Mouse (Mus musculus): ENCODE measurements around the gene Mcm10. TPM values are rescaled to one million over a fixed set of nuclear protein-coding genes. Genes with fewer than 3 reads are reported as not detected.

Gene Mcm10
- total and polyA plus RNA-seq, 3 experiments, result 102 to 214 (median 107) TPM

DNA sequence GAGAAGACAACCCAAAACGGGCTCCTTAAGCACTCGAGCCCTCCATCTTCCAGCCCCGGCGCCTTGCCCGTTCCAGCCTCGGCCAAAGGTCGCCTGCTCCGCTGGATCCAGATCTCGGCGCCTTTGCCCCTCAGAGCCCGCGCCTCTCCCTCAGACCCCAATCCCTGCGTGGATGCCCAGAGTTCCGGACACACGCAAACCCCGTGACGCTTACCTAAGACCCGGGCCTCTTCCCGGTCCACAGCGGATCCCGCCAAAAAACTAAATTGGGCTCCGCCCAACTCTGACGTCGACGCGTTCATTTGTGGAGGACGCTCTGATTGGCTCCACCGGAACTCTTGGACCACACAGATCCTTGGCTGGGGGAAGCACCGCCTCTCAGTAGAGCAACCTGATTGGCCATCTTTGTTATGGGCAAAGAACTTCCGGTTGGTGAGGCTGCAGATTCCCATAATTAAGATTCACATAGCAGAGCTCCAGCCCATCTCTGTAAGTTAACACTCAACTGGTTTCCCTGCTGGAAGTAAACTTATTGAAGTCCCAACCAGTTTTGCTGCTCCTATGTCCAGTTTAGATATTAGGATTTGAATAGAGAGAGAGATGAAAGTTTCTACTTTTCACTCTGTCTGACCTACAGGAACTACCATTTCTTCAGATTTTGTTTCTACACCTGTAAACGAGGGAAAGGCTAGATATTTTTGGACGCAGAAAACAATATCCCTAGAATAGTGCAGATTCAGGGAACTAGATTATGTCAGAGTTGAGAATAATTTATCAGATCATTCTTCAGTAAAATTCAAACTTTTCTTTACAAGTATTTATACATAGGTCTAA lies at the start of gene Mcm10 (continued):
- TF ChIP-seq CHD2 (IDR thresholded peaks at IDR 0.05; ENCODE audit: low read length), result no peak
- TF ChIP-seq CTCF (IDR thresholded peaks at IDR 0.05 in 2 of 3, conservative IDR thresholded peaks at IDR 0.05 in 1 of 3; ENCODE audit: control insufficient read depth in 1 of 3, insufficient read depth in 1 of 3, low read depth in 2 of 3, low read length in 3 of 3, poor library complexity in 1 of 3, severe bottlenecking in 1 of 3), result no peak
- TF ChIP-seq MAX (IDR thresholded peaks at IDR 0.05; ENCODE audit: low read length), result no peak
- TF ChIP-seq BHLHE40 (IDR thresholded peaks at IDR 0.05; ENCODE audit: borderline replicate concordance, low read depth, low read length), result no peak

DNA sequence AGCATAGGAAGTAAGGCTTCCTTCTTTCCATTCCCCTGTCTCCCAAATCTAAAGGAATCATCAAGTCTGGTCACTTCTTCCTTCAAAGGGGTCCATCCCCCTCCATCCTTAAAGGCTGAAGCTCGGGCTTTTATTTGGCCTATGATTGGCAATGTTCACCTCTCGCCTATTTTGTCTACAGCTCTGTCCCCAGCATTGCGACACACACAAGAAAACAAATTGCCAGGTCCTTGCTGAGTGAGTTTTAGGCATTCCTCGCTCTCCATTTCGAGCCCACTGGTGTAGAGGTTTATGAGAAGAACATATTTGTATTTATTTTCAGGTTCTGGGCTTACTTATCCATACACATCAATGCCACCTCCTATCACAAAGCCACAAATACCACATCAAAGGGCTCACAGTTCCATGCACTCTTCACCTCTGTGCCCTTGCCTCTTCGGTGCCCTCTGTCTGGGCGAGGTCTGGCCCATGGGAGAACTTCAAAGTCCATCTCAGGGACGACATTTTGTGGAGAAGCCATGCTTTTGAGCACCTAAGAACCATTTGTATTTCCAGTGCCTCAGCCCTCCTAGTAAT lies 48.6 kb upstream of the Mcm10 start:
- Histone ChIP-seq H3K79me2 (ENCODE audit: control insufficient read depth, insufficient read depth, low read length, poor library complexity) (peaks cover 4% of the 10 kb centered on the region), H3K27me3 (ENCODE audit: control insufficient read depth in 1 of 2, insufficient read depth in 2 of 2, low read length in 2 of 2) (no peaks in the 10 kb centered on the region), H3K9me3 (replicated peaks; ENCODE audit: insufficient read depth, low read length) (no peaks in the 10 kb centered on the region), H3K27ac (ENCODE audit: control insufficient read depth, low read depth, low read length) (no peak overlapping the region), H3K9ac (ENCODE audit: control insufficient read depth, low read depth, low read length, poor library complexity, severe bottlenecking) (no peak overlapping the region), H3K4me3 (ENCODE audit: control insufficient read depth in 1 of 2, insufficient read depth in 1 of 2, low read depth in 2 of 2, low read length in 2 of 2) (no peak overlapping the region), H3K4me1 (ENCODE audit: control insufficient read depth in 1 of 2, insufficient read depth in 2 of 2, low read length in 2 of 2) (peaks cover 4 to 8% of the 10 kb centered on the region in 2 experiments; a peak in 3 of 4 replicates), H3K36me3 (ENCODE audit: control insufficient read depth in 1 of 2, insufficient read depth in 2 of 2, low read length in 2 of 2) (peaks cover 0 to 3% of the 10 kb centered on the region in 2 experiments; a peak in 2 of 4 replicates)
- DNase-seq (ENCODE audit: low read depth, low spot score), result no peak
- no peak for TF ChIP-seq MYC (IDR thresholded peaks at IDR 0.05; ENCODE audit: low read depth, low read length)
- TF ChIP-seq ZC3H11A (IDR thresholded peaks at IDR 0.05; ENCODE audit: low read depth, low read length), result no peak
- no peak for TF ChIP-seq RCOR1 (IDR thresholded peaks at IDR 0.05; ENCODE audit: low read depth, low read length)
- TF ChIP-seq MXI1 (IDR thresholded peaks at IDR 0.05; ENCODE audit: low read depth, low read length), result no peak
- no peak for TF ChIP-seq USF2 (IDR thresholded peaks at IDR 0.05; ENCODE audit: borderline replicate concordance in 1 of 2, insufficient read depth in 1 of 2, low read depth in 1 of 2, low read length in 2 of 2)
- TF ChIP-seq MYB (IDR thresholded peaks at IDR 0.05; ENCODE audit: low read depth, low read length), result no peak
- no peak for TF ChIP-seq UBTF (IDR thresholded peaks at IDR 0.05; ENCODE audit: borderline replicate concordance, insufficient read depth, low read depth, low read length)
- no peak for TF ChIP-seq MAX (IDR thresholded peaks at IDR 0.05; ENCODE audit: low read length)
- TF ChIP-seq ZKSCAN1 (IDR thresholded peaks at IDR 0.05; ENCODE audit: low read depth, low read length), result no peak
- TF ChIP-seq MAZ (IDR thresholded peaks at IDR 0.05; ENCODE audit: low read depth, low read length), result no peak
- no peak for TF ChIP-seq POLR2AphosphoS5 (IDR thresholded peaks at IDR 0.05; ENCODE audit: borderline replicate concordance, low read depth, low read length)
- TF ChIP-seq POLR2A (IDR thresholded peaks at IDR 0.05; ENCODE audit: control insufficient read depth in 1 of 2, insufficient read depth in 1 of 2, low read depth in 1 of 2, low read length in 2 of 2, poor library complexity in 1 of 2), result no peak

DNA sequence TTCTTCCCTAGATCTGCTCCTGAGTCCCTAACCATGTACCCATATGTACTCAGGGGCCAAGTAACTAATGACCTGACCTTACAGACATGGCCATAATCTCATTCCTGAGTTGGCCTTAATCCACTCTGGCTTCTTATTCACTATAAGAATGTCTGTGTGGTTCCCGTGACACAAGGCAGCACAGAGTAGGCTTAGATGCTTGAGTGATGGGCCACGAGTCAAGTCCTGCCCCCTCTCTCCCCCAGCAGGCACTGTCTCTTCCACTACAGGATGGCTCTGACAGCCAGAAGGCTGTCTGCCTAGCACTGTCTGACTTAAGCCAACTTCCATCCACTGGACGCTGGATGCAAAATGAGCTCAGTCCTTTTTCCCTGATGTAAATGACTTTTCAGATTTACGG lies 47.4 kb upstream of the Mcm10 start:
- DNase-seq (ENCODE audit: low read depth, low spot score), result no peak
- peaks cover 0 to 3% of the 10 kb centered on the region in 2 experiments; a peak in 2 of 4 replicates for H3K36me3 ChIP-seq (ENCODE audit: control insufficient read depth in 1 of 2, insufficient read depth in 2 of 2, low read length in 2 of 2)
- H3K79me2 ChIP-seq (ENCODE audit: control insufficient read depth, insufficient read depth, low read length, poor library complexity), result peaks cover 4% of the 10 kb centered on the region

More for the DNA sequence above, 47.4 kb upstream of the Mcm10 start:
- TF ChIP-seq TCF12 (IDR thresholded peaks at IDR 0.05; ENCODE audit: low read depth, low read length) (no peak), GABPA (IDR thresholded peaks at IDR 0.05; ENCODE audit: low read depth, low read length) (no peak), ZMIZ1 (IDR thresholded peaks at IDR 0.05; ENCODE audit: low read depth, low read length) (no peak), POLR2AphosphoS5 (IDR thresholded peaks at IDR 0.05; ENCODE audit: borderline replicate concordance, low read depth, low read length) (no peak), E2F4 (IDR thresholded peaks at IDR 0.05; ENCODE audit: borderline replicate concordance, low read depth, low read length) (no peak), KAT2A (conservative IDR thresholded peaks at IDR 0.05; ENCODE audit: low read depth, low read length) (no peak), RAD21 (IDR thresholded peaks at IDR 0.05; ENCODE audit: low read depth, low read length) (no peak), ZC3H11A (IDR thresholded peaks at IDR 0.05; ENCODE audit: low read depth, low read length) (no peak), GATA1 (IDR thresholded peaks at IDR 0.05; ENCODE audit: low read depth, low read length) (no peak), CTCF (IDR thresholded peaks at IDR 0.05 in 2 of 3, conservative IDR thresholded peaks at IDR 0.05 in 1 of 3; ENCODE audit: control insufficient read depth in 1 of 3, insufficient read depth in 1 of 3, low read depth in 2 of 3, low read length in 3 of 3, poor library complexity in 1 of 3, severe bottlenecking in 1 of 3) (no peak), ZNF384 (IDR thresholded peaks at IDR 0.05; ENCODE audit: low read depth, low read length) (no peak)
- Histone ChIP-seq H3K4me3 (ENCODE audit: control insufficient read depth in 1 of 2, insufficient read depth in 1 of 2, low read depth in 2 of 2, low read length in 2 of 2) (no peak overlapping the region), H3K9me3 (replicated peaks; ENCODE audit: insufficient read depth, low read length) (no peaks in the 10 kb centered on the region), H3K4me1 (ENCODE audit: control insufficient read depth in 1 of 2, insufficient read depth in 2 of 2, low read length in 2 of 2) (peaks cover 4 to 8% of the 10 kb centered on the region in 2 experiments; a peak in 3 of 4 replicates), H3K27me3 (ENCODE audit: control insufficient read depth in 1 of 2, insufficient read depth in 2 of 2, low read length in 2 of 2) (no peaks in the 10 kb centered on the region), H3K9ac (ENCODE audit: control insufficient read depth, low read depth, low read length, poor library complexity, severe bottlenecking) (no peak overlapping the region), H3K27ac (ENCODE audit: control insufficient read depth, low read depth, low read length) (no peak overlapping the region)

All from MEL (cell line).